7 mouse cellular contexts compared by ENCODE assay signal in genomic region chr7:35169341-35169740, GRCm38 (mm10). TPM values are rescaled to one million over a fixed set of nuclear protein-coding genes. Genes with fewer than 3 reads are reported as not detected.
DNase-seq lines count a peak whose midpoint lies in the region; ATAC-seq and TF ChIP-seq lines count a peak whose summit lies in the region.

No protein-coding gene starts in this region.

- no peak overlapping the region for H3K4me2 ChIP-seq in intestine, embryonic 14.5 days (ENCODE audit: low read length)
- H3K4me2 ChIP-seq in midbrain, embryonic 13.5 days (replicated peaks), result no peak overlapping the region

- no peak overlapping the region for H3K27ac ChIP-seq in intestine, embryonic 14.5 days (ENCODE audit: low read depth)
- no peak overlapping the region for H3K27ac ChIP-seq in midbrain, embryonic 13.5 days
- no peak overlapping the region for H3K27ac ChIP-seq in small intestine, adult 2 months (ENCODE audit: insufficient read depth, low read depth, low read length)

- no peak overlapping the region for H3K4me3 ChIP-seq in intestine, embryonic 14.5 days (ENCODE audit: low read depth, low read length)
- no peak overlapping the region for H3K4me3 ChIP-seq in midbrain, embryonic 13.5 days (replicated peaks)
- H3K4me3 ChIP-seq in small intestine, adult 2 months (ENCODE audit: low read depth, low read length), result no peak overlapping the region

- no peak for TF ChIP-seq POLR2A in small intestine, adult 2 months (IDR thresholded peaks at IDR 0.05; ENCODE audit: low read depth, low read length)

- no peaks in the 10 kb centered on the region for H3K27me3 ChIP-seq in intestine, embryonic 14.5 days (replicated peaks; ENCODE audit: control insufficient read depth, insufficient read depth, low read length)
- peaks cover 30% of the 10 kb centered on the region for H3K27me3 ChIP-seq in midbrain, embryonic 13.5 days
- H3K27me3 ChIP-seq in small intestine, adult 2 months (ENCODE audit: control insufficient read depth, insufficient read depth, low read length), result no peaks in the 10 kb centered on the region

- WGBS in intestine, embryonic 14.5 days, result 14% methylated on average over 6 of the region's 6 CpGs
- 15% methylated on average over 6 of the region's 6 CpGs for WGBS in midbrain, embryonic 13.5 days
- WGBS in small intestine, adult 2 months, result 16% methylated on average over 6 of the region's 6 CpGs

- TF ChIP-seq CTCF in small intestine, adult 2 months (IDR thresholded peaks at IDR 0.05; ENCODE audit: extremely low read depth, insufficient read length, insufficient replicate concordance, low read depth, low read length), result peak; percentile 85; the same call in 1 of the 2 replicates

- H3K9ac ChIP-seq in intestine, embryonic 14.5 days (ENCODE audit: low read length), result no peak overlapping the region
- no peak overlapping the region for H3K9ac ChIP-seq in midbrain, embryonic 13.5 days (replicated peaks)

- no peaks in the 10 kb centered on the region for H3K9me3 ChIP-seq in intestine, embryonic 14.5 days (ENCODE audit: control insufficient read depth, low read length)
- no peaks in the 10 kb centered on the region for H3K9me3 ChIP-seq in midbrain, embryonic 13.5 days

- intact Hi-C loops in left cerebral cortex, postnatal 14 days (cut with DNase I), result loop anchor here (1.0 to 5.0 kb wide), 3 partner anchors 51 to 762 kb away; partner anchors contain the start of gene Cebpa

- peak; percentile 50; the same call in 1 of the 2 replicates for ATAC-seq in intestine, embryonic 14.5 days (replicated peaks; ENCODE audit: low FRiP score, low TSS enrichment, low read depth)
- peak; percentile 19; the same call in 1 of the 2 replicates for ATAC-seq in midbrain, embryonic 13.5 days

- no peaks in the 10 kb centered on the region for H3K36me3 ChIP-seq in intestine, embryonic 14.5 days (ENCODE audit: control insufficient read depth, insufficient read depth, low read length)
- H3K36me3 ChIP-seq in midbrain, embryonic 13.5 days, result no peaks in the 10 kb centered on the region
- H3K36me3 ChIP-seq in small intestine, adult 2 months (ENCODE audit: control insufficient read depth, insufficient read depth, low read length), result no peaks in the 10 kb centered on the region

- H3K4me1 ChIP-seq in intestine, embryonic 14.5 days (replicated peaks; ENCODE audit: control insufficient read depth, insufficient read depth, low read length), result no peaks in the 10 kb centered on the region
- peaks cover 6% of the 10 kb centered on the region for H3K4me1 ChIP-seq in midbrain, embryonic 13.5 days (replicated peaks)
- peaks cover 3% of the 10 kb centered on the region; the same call in 1 of the 2 replicates for H3K4me1 ChIP-seq in small intestine, adult 2 months (ENCODE audit: control insufficient read depth, insufficient read depth, insufficient read length, low read length)

- peak; percentile 61 for DNase-seq in WW6 (ENCODE audit: low read depth, low spot score)
- DNase-seq in cerebellum, adult 8-10 months, result peak; percentile 79
- peak; percentile 74 to 93 for DNase-seq in frontal cortex, postnatal 14 days (ENCODE audit: low spot score in 2 of 2)
- DNase-seq in intestine, embryonic 14.5 days (ENCODE audit: low spot score), result peak; percentile 97
- DNase-seq in left cerebral cortex, postnatal 14 days (ENCODE audit: low spot score in 2 of 2), result peak; percentile 92 to 93

RNA-seq across cellular contexts. Expression of gene Slc7a10, which starts 16.8 kb away (rescaled TPM):
- 0.70 and 0.81 TPM in 2 replicates for polyA plus RNA-seq in intestine, embryonic 14.5 days (2014; fragmentation: Nextera tagmentation; extraction: Ambion mirVana)
- total RNA-seq in left cerebral cortex, postnatal 14 days (2021), result 10 to 100 TPM; 45.4 to 48.0 TPM
- polyA plus RNA-seq in midbrain, embryonic 13.5 days (2015; fragmentation: Nextera tagmentation; extraction: Ambion mirVana), result 3.4 and 3.6 TPM in 2 replicates
- 0.11 and 0.95 TPM in 2 replicates for polyA plus RNA-seq in small intestine, adult 2 months (2012; rRNA removed)

RNA-seq across cellular contexts. Expression of gene Lrp3, which starts 46.0 kb away (rescaled TPM):
- polyA plus RNA-seq in intestine, embryonic 14.5 days (2014; fragmentation: Nextera tagmentation; extraction: Ambion mirVana), result 7.0 and 8.6 TPM in 2 replicates
- total RNA-seq in left cerebral cortex, postnatal 14 days (2021), result 10 to 100 TPM; 83.8 to 84.6 TPM
- 25.9 and 31.1 TPM in 2 replicates for polyA plus RNA-seq in midbrain, embryonic 13.5 days (2015; fragmentation: Nextera tagmentation; extraction: Ambion mirVana)
- polyA plus RNA-seq in small intestine, adult 2 months (2012; rRNA removed), result 4.2 and 5.0 TPM in 2 replicates

RNA-seq across cellular contexts. Expression of gene Cebpa, which starts 50.2 kb away (rescaled TPM):
- 7.6 and 8.3 TPM in 2 replicates for polyA plus RNA-seq in intestine, embryonic 14.5 days (2014; fragmentation: Nextera tagmentation; extraction: Ambion mirVana)
- total RNA-seq in left cerebral cortex, postnatal 14 days (2021), result 1 to 10 TPM; 6.2 to 7.3 TPM
- polyA plus RNA-seq in midbrain, embryonic 13.5 days (2015; fragmentation: Nextera tagmentation; extraction: Ambion mirVana), result 0.41 and 0.47 TPM in 2 replicates
- 39.2 and 105 TPM in 2 replicates for polyA plus RNA-seq in small intestine, adult 2 months (2012; rRNA removed)
